Mouse (Mus musculus): ENCODE measurements at regions not wholly inside any gene's neighbourhood (a gene's known extent, or its start where the extent isn't known, plus 50 kb on each side); places are given as distances from the start of the nearest gene placed in this dataset.

DNA sequence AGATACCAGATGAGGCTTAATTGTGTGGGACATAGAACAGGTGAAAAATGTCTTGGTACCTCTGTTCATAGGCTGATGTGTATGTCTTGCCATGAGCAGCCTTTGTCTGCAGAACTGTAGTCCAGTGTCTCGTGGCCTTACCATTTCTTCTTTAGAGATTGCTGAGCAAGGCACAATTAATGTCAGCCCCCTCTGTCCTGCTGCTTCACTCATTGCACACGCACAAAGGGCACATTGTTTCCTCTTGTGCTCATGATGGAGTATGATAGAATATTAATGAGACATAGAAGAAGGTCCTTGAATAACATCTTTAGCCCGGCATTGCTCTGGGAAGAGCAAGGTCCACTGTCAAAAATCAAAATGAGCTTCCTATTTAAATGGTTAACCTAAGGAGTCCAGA is 101.8 kb downstream of the 4930474N05Rik start:
- no peak for TF ChIP-seq CTCF (IDR thresholded peaks at IDR 0.05)
- TF ChIP-seq EP300 (IDR thresholded peaks at IDR 0.05): no peak

Measured in lung, postnatal 0 days (tissue).